Comparison of ENCODE assay signal across 35 mouse cellular contexts in the genomic region with DNA sequence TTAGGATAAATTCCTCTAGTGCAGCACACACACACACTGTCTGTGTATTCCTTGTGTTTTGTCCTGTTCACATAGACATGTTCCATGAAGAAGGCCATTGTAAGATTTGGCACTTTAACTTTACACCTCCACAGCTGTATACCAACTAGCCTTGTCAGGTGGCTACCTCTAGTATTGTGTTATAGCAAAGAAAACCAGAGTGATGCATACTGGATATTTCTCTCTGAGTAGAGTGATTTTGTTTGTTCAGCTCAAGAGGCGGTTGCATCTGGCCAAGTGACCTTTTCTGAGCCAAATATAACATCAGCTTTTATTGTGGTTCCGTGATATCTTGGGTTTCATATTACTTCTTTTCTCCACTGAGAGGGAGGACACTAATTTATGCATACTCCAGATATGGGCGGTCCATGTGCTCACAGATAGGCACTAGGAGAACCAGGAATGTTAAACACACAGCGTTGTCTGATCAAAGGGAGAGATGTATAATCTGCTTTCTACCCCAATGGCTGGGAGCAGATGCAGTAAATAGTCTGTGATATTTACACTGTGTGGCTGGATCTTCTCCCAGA. TPM values are rescaled to one million over a fixed set of nuclear protein-coding genes. Genes with fewer than 3 reads are reported as not detected.
A peak's percentile ranks its signal among the peaks of the same experiment; 100 is the strongest.
DNase-seq lines count a peak whose midpoint lies in the region; ATAC-seq and TF ChIP-seq lines count a peak whose summit lies in the region.
"Had no signal": no experiment of that assay in that cellular context is flagged by ENCODE, and none has a peak within 500 bp of the region (broad histone marks: within the 10 kb centered on the region; RNA-seq: fewer than 3 reads in every experiment).

No protein-coding gene starts in this region.

- no peaks in the 10 kb centered on the region for H3K4me1 ChIP-seq in kidney, embryonic 14.5 days (ENCODE audit: control insufficient read depth, insufficient read depth, low read length)
- H3K4me1 ChIP-seq in lung, embryonic 14.5 days (ENCODE audit: insufficient read depth): no peaks in the 10 kb centered on the region
- H3K4me1 ChIP-seq in midbrain, embryonic 14.5 days (ENCODE audit: control insufficient read depth, insufficient read depth, low read length): no peaks in the 10 kb centered on the region
- H3K4me1 ChIP-seq: embryonic facial prominence, embryonic 12.5 days; forebrain, embryonic 10.5 days; hindbrain, embryonic 12.5 days; limb, embryonic 12.5 days; liver, embryonic 15.5 days; neural tube, embryonic 13.5 days had no signal

- H3K4me2 ChIP-seq in kidney, embryonic 14.5 days (replicated peaks; ENCODE audit: low read depth, low read length): no peak overlapping the region
- no peak overlapping the region for H3K4me2 ChIP-seq in lung, embryonic 14.5 days
- H3K4me2 ChIP-seq in midbrain, embryonic 14.5 days (ENCODE audit: low read length): no peak overlapping the region
- H3K4me2 ChIP-seq: embryonic facial prominence, embryonic 12.5 days; hindbrain, embryonic 12.5 days; limb, embryonic 12.5 days; liver, embryonic 15.5 days; midbrain, embryonic 11.5 days; neural tube, embryonic 13.5 days had no signal

- H3K27ac ChIP-seq in kidney, embryonic 14.5 days (ENCODE audit: low read depth, low read length): no peak overlapping the region
- no peak overlapping the region for H3K27ac ChIP-seq in lung, embryonic 14.5 days (ENCODE audit: low read depth)
- no peak overlapping the region for H3K27ac ChIP-seq in midbrain, embryonic 14.5 days (replicated peaks; ENCODE audit: low read depth, low read length)
- H3K27ac ChIP-seq: embryonic facial prominence, embryonic 12.5 days; forebrain, embryonic 10.5 days; hindbrain, embryonic 12.5 days; hindbrain, postnatal 0 days; layer of hippocampus, adult 2 months; left cerebral cortex, adult 2 months; limb, embryonic 12.5 days; liver, embryonic 15.5 days; neural tube, embryonic 13.5 days; stomach, postnatal 0 days had no signal

- DNase-seq in kidney, postnatal 14 days: no peak
- peak; percentile 58 for DNase-seq in lung, embryonic 14.5 days
- no peak for DNase-seq in lung, postnatal 25 days (ENCODE audit: low spot score)
- DNase-seq in adipocyte (ENCODE audit: low spot score): peak; percentile 14
- DNase-seq in lung, postnatal 36 days: peak; percentile 12
- DNase-seq in midbrain, embryonic 14.5 days: no peak
- DNase-seq: adrenal gland, postnatal 10 days; cerebellum, adult 11 months; cerebellum, adult 9-10 months; cerebellum, postnatal 36 days; forebrain, postnatal 0 days; kidney, postnatal 36 days; right cerebral cortex, postnatal 4 days; thymus, adult 18-20 months; thymus, postnatal 25 days had no signal

- H3K36me3 ChIP-seq in kidney, embryonic 14.5 days (ENCODE audit: control insufficient read depth, insufficient read depth, low read length): no peaks in the 10 kb centered on the region
- H3K36me3 ChIP-seq in lung, embryonic 14.5 days (ENCODE audit: insufficient read depth): no peaks in the 10 kb centered on the region
- H3K36me3 ChIP-seq in midbrain, embryonic 14.5 days (ENCODE audit: control insufficient read depth, insufficient read depth, low read length): no peaks in the 10 kb centered on the region
- H3K36me3 ChIP-seq: embryonic facial prominence, embryonic 12.5 days; forebrain, embryonic 10.5 days; hindbrain, embryonic 12.5 days; limb, embryonic 12.5 days; liver, embryonic 15.5 days; neural tube, embryonic 13.5 days had no signal

- no peak overlapping the region for H3K4me3 ChIP-seq in kidney, embryonic 14.5 days (ENCODE audit: low read length)
- H3K4me3 ChIP-seq in lung, embryonic 14.5 days (ENCODE audit: low read depth, low read length): no peak overlapping the region
- no peak overlapping the region for H3K4me3 ChIP-seq in midbrain, embryonic 14.5 days (replicated peaks; ENCODE audit: low read depth, low read length)
- H3K4me3 ChIP-seq: embryonic facial prominence, embryonic 12.5 days; forebrain, embryonic 10.5 days; hindbrain, embryonic 12.5 days; layer of hippocampus, adult 2 months; left cerebral cortex, adult 2 months; limb, embryonic 12.5 days; liver, embryonic 15.5 days; neural tube, embryonic 13.5 days had no signal

- WGBS in kidney, embryonic 14.5 days: 39% methylated on average over 4 of the region's 4 CpGs
- WGBS in lung, embryonic 14.5 days: 26% methylated on average over 4 of the region's 4 CpGs
- 72% methylated on average over 4 of the region's 4 CpGs for WGBS in midbrain, embryonic 14.5 days

- H3K27me3 ChIP-seq in kidney, embryonic 14.5 days (ENCODE audit: control insufficient read depth, insufficient read depth, low read length): no peaks in the 10 kb centered on the region
- no peaks in the 10 kb centered on the region for H3K27me3 ChIP-seq in lung, embryonic 14.5 days (ENCODE audit: insufficient read depth, low read length)
- H3K27me3 ChIP-seq in midbrain, embryonic 14.5 days (ENCODE audit: control insufficient read depth, insufficient read depth, low read length): no peaks in the 10 kb centered on the region
- H3K27me3 ChIP-seq: CH12.LX; embryonic facial prominence, embryonic 12.5 days; hindbrain, embryonic 12.5 days; limb, embryonic 12.5 days; liver, embryonic 15.5 days; neural tube, embryonic 13.5 days had no signal

- ATAC-seq in kidney, embryonic 14.5 days (ENCODE audit: low FRiP score, low TSS enrichment): peak; percentile 78; the same call in 1 of the 2 replicates
- peak; percentile 89 for ATAC-seq in lung, embryonic 14.5 days (ENCODE audit: insufficient read depth)
- no peak for ATAC-seq in midbrain, embryonic 14.5 days (ENCODE audit: low FRiP score, low TSS enrichment)
- ATAC-seq: activated CD4-positive, CD25-positive, alpha-beta regulatory T cell, adult 4 months; forebrain, postnatal 0 days; hindbrain, postnatal 0 days; intestine, postnatal 0 days had no signal

- H3K9me3 ChIP-seq in kidney, embryonic 14.5 days (ENCODE audit: control insufficient read depth, low read length): no peaks in the 10 kb centered on the region
- H3K9me3 ChIP-seq in lung, embryonic 14.5 days (ENCODE audit: low read depth, low read length): no peaks in the 10 kb centered on the region
- H3K9me3 ChIP-seq in midbrain, embryonic 14.5 days (ENCODE audit: control insufficient read depth, low read length): no peaks in the 10 kb centered on the region
- H3K9me3 ChIP-seq: embryonic facial prominence, embryonic 12.5 days; forebrain, embryonic 10.5 days; hindbrain, embryonic 12.5 days; liver, embryonic 15.5 days; neural tube, embryonic 13.5 days had no signal

- no peak for TF ChIP-seq CTCF in lung, embryonic 14.5 days (IDR thresholded peaks at IDR 0.05; ENCODE audit: low read depth)

- H3K9ac ChIP-seq in kidney, embryonic 14.5 days (ENCODE audit: low read depth, low read length): no peak overlapping the region
- no peak overlapping the region for H3K9ac ChIP-seq in lung, embryonic 14.5 days
- no peak overlapping the region for H3K9ac ChIP-seq in midbrain, embryonic 14.5 days (replicated peaks; ENCODE audit: low read length)
- H3K9ac ChIP-seq: embryonic facial prominence, embryonic 12.5 days; forebrain, postnatal 0 days; hindbrain, embryonic 12.5 days; limb, embryonic 12.5 days; liver, embryonic 15.5 days; neural tube, embryonic 13.5 days had no signal

RNA-seq across cellular contexts. Expression of a gene that starts 13.5 kb away (rescaled TPM):
- not detected in 2 replicates for polyA plus RNA-seq in kidney, embryonic 14.5 days (2014; fragmentation: Nextera tagmentation; extraction: Ambion mirVana)
- not detected in 2 replicates for polyA plus RNA-seq in lung, embryonic 14.5 days (2014; fragmentation: Nextera tagmentation; extraction: Ambion mirVana)
- polyA plus RNA-seq in midbrain, embryonic 14.5 days (2014; fragmentation: Nextera tagmentation; extraction: Ambion mirVana): not detected in 2 replicates
- polyA plus RNA-seq: activated CD4-positive, CD25-positive, alpha-beta regulatory T cell, adult 4 months; C2C12; embryonic facial prominence, embryonic 12.5 days; forebrain, embryonic 10.5 days; forebrain, postnatal 0 days; heart, embryonic 14.5 days; hindbrain, embryonic 12.5 days; hindbrain, postnatal 0 days; intestine, postnatal 0 days; limb, embryonic 12.5 days; liver, adult 2 months; liver, embryonic 15.5 days; midbrain, embryonic 11.5 days; midbrain, postnatal 0 days; neural tube, embryonic 13.5 days; spleen, adult 2 months; stomach, postnatal 0 days had no signal

RNA-seq across cellular contexts. Expression of a gene that starts 34.0 kb away (rescaled TPM):
- 1.9 and 2.9 TPM in 2 replicates for polyA plus RNA-seq in kidney, embryonic 14.5 days (2014; fragmentation: Nextera tagmentation; extraction: Ambion mirVana)
- 3.6 and 3.7 TPM in 2 replicates for polyA plus RNA-seq in lung, embryonic 14.5 days (2014; fragmentation: Nextera tagmentation; extraction: Ambion mirVana)
- 0.46 and 0.93 TPM in 2 replicates for polyA plus RNA-seq in midbrain, embryonic 14.5 days (2014; fragmentation: Nextera tagmentation; extraction: Ambion mirVana)
- polyA plus RNA-seq: activated CD4-positive, CD25-positive, alpha-beta regulatory T cell, adult 4 months had no signal

Comparison
In these comparisons a context has a peak if more than half of its experiments do, and no peak if none do; other contexts are left out.
1. DNase-seq: peak in lung, embryonic 14.5 days (single experiment), adipocyte (single experiment) and lung, postnatal 36 days (single experiment); none in kidney, postnatal 14 days (single experiment), lung, postnatal 25 days (single experiment) and midbrain, embryonic 14.5 days (single experiment).